Mouse (Mus musculus) limb, embryonic 11.5 days (tissue): ENCODE results near the gene St6galnac3. TPM values are rescaled to one million over a fixed set of nuclear protein-coding genes. Genes with fewer than 3 reads are reported as not detected.

Source experiments
- ATAC-seq: fragments of 200-750 bp; cut with Nextera tagmentation; 2 replicates; pipeline ENCODE4 v1.8.0; 2017; ENCODE audit warnings: low read depth; ENCODE audit not compliant: insufficient number of reproducible peaks, low FRiP score, low TSS enrichment
- DNase-seq: peaks from one replicate; pipeline ENCODE4 v3.0.0-alpha.2; 2015; ENCODE audit warnings: low spot score
- H3K27ac ChIP-seq: fragments of 300-500 bp; sonication (generic); replicated peaks from 2 replicates; pipeline ENCODE4 v1.5.1; 2014; ENCODE audit warnings: low read depth, mild to moderate bottlenecking, low read length
- H3K27me3 ChIP-seq: fragments of 300-500 bp; sonication (generic); 2 replicates; pipeline ENCODE4 v1.6.1; 2014; ENCODE audit warnings: mild to moderate bottlenecking, low read length, mixed read lengths; ENCODE audit not compliant: control insufficient read depth, insufficient read depth
- H3K36me3 ChIP-seq: fragments of 300-500 bp; sonication (generic); 2 replicates; pipeline ENCODE4 v1.6.1; 2014; ENCODE audit warnings: mild to moderate bottlenecking, low read length, moderate library complexity, mixed read lengths; ENCODE audit not compliant: control insufficient read depth, insufficient read depth
- H3K4me1 ChIP-seq: fragments of 300-500 bp; sonication (generic); 2 replicates; pipeline ENCODE4 v1.6.1; 2014; ENCODE audit warnings: low read length, mixed read lengths; ENCODE audit not compliant: control insufficient read depth, insufficient read depth
- H3K4me2 ChIP-seq: fragments of 300-500 bp; sonication (generic); 2 replicates; pipeline ENCODE4 v1.6.1; 2014; ENCODE audit warnings: low read depth, mild to moderate bottlenecking, moderate library complexity; ENCODE audit not compliant: severe bottlenecking
- H3K4me3 ChIP-seq: fragments of 300-500 bp; sonication (generic); 2 replicates; pipeline ENCODE4 v1.5.1; 2014; ENCODE audit warnings: low read depth, low read length
- H3K9ac ChIP-seq: fragments of 300-500 bp; sonication (generic); 2 replicates; pipeline ENCODE4 v1.6.1; 2014; ENCODE audit warnings: mild to moderate bottlenecking, low read length
- H3K9me3 ChIP-seq: fragments of 300-500 bp; sonication (generic); 2 replicates; pipeline ENCODE4 v1.6.1; 2016; ENCODE audit warnings: low read length; ENCODE audit not compliant: control insufficient read depth
- WGBS: fragments of 180-500 bp; shearing (Covaris S2); extraction: QIAGEN DNeasy Blood & Tissue Kit; methylation state at CpG from one replicate; pipeline ENCODE4 v1.1.7; 2014; 5-methylcytosine and 5-hydroxymethylcytosine counted together
- polyA plus RNA-seq: library from polyadenylated mRNA; unstranded; fragments of >200 nt; fragmentation: Nextera tagmentation; extraction: Ambion mirVana; gene quantifications from 2 replicates; pipeline ENCODE4 v1.2.1, GENCODE M21; 2014

The St6galnac3 gene
- polyA plus RNA-seq, 1 experiment from 2014 or later, result 51.2 TPM

- no peak for DNase-seq
- H3K9me3 ChIP-seq, result no peaks in the 10 kb centered on the region
- no peaks in the 10 kb centered on the region for H3K27me3 ChIP-seq
- no peak overlapping the region for H3K4me2 ChIP-seq
- 85% methylated on average over 3 of the region's 3 CpGs for WGBS
- H3K4me1 ChIP-seq, result no peaks in the 10 kb centered on the region
- no peak overlapping the region for H3K27ac ChIP-seq
- H3K4me3 ChIP-seq, result no peak overlapping the region
- ATAC-seq, result no peak
- H3K9ac ChIP-seq, result no peak overlapping the region
- no peaks in the 10 kb centered on the region for H3K36me3 ChIP-seq
These were observed 473.3 kb downstream of the St6galnac3 start for GRCm38 (mm10) chr3:153251653-153252052.

GRCm38 (mm10) chr3:153250598-153251257, 474.2 kb downstream of the St6galnac3 start:
- ATAC-seq (0 out of 2 replicates have a peak, but pooled peaks have one; percentile 44), DNase-seq (peak; percentile 87)
- Histone ChIP-seq H3K27me3 (no peaks in the 10 kb centered on the region), H3K4me3 (no peak overlapping the region), H3K9ac (no peak overlapping the region), H3K27ac (no peak overlapping the region), H3K9me3 (no peaks in the 10 kb centered on the region), H3K4me2 (no peak overlapping the region), H3K4me1 (no peaks in the 10 kb centered on the region), H3K36me3 (no peaks in the 10 kb centered on the region)
- 55% methylated on average over 9 of the region's 9 CpGs for WGBS

- 87% methylated on average over 2 of the region's 2 CpGs for WGBS
- ATAC-seq (no peak), DNase-seq (no peak)
- Histone ChIP-seq H3K9ac (no peak overlapping the region), H3K4me2 (no peak overlapping the region), H3K4me1 (no peaks in the 10 kb centered on the region), H3K27ac (no peak overlapping the region), H3K9me3 (no peaks in the 10 kb centered on the region), H3K4me3 (no peak overlapping the region), H3K36me3 (no peaks in the 10 kb centered on the region), H3K27me3 (no peaks in the 10 kb centered on the region)
These were observed 476.1 kb downstream of the St6galnac3 start for GRCm38 (mm10) chr3:153248866-153249265.

- Histone ChIP-seq H3K4me1 (no peaks in the 10 kb centered on the region), H3K27me3 (no peaks in the 10 kb centered on the region), H3K9ac (no peak overlapping the region), H3K36me3 (no peaks in the 10 kb centered on the region), H3K27ac (no peak overlapping the region), H3K4me2 (no peak overlapping the region), H3K9me3 (no peaks in the 10 kb centered on the region), H3K4me3 (no peak overlapping the region)
- ATAC-seq, result no peak
- DNase-seq, result peak; percentile 52
- WGBS, result 39% methylated on average over 4 of the region's 4 CpGs
These were observed 476.9 kb downstream of the St6galnac3 start for GRCm38 (mm10) chr3:153248029-153248428.

- no peak overlapping the region for H3K4me3 ChIP-seq
- H3K36me3 ChIP-seq, result no peaks in the 10 kb centered on the region
- H3K4me2 ChIP-seq, result no peak overlapping the region
- no peak for ATAC-seq
- 44% methylated on average over 5 of the region's 5 CpGs for WGBS
- H3K27me3 ChIP-seq, result no peaks in the 10 kb centered on the region
- H3K4me1 ChIP-seq, result 0 out of 2 replicates have a peak, but pooled peaks cover 6% of the 10 kb centered on the region
- no peak overlapping the region for H3K27ac ChIP-seq
- DNase-seq, result no peak
- H3K9ac ChIP-seq, result no peak overlapping the region
- no peaks in the 10 kb centered on the region for H3K9me3 ChIP-seq
These were observed 482.4 kb downstream of the St6galnac3 start for GRCm38 (mm10) chr3:153242524-153242923.

- H3K36me3 ChIP-seq, result no peaks in the 10 kb centered on the region
These were observed 483.8 kb downstream of the St6galnac3 start for GRCm38 (mm10) chr3:153241134-153241533.

GRCm38 (mm10) chr3:153240366-153240765, 484.6 kb downstream of the St6galnac3 start:
- no peaks in the 10 kb centered on the region for H3K9me3 ChIP-seq
- 0 out of 2 replicates have a peak, but pooled peaks cover 6% of the 10 kb centered on the region for H3K4me1 ChIP-seq
- no peak overlapping the region for H3K4me3 ChIP-seq
- no peaks in the 10 kb centered on the region for H3K27me3 ChIP-seq
- WGBS, result 25% methylated on average over 4 of the region's 4 CpGs
- ATAC-seq (no peak), DNase-seq (no peak)
- no peak overlapping the region for H3K9ac ChIP-seq
- H3K4me2 ChIP-seq, result no peak overlapping the region
- no peaks in the 10 kb centered on the region for H3K36me3 ChIP-seq
- no peak overlapping the region for H3K27ac ChIP-seq

More at GRCm38 (mm10) chr3:153241134-153241533, 483.8 kb downstream of the St6galnac3 start:
- no peak for ATAC-seq
- 92% methylated on average over 4 of the region's 4 CpGs for WGBS
- H3K27me3 ChIP-seq, result no peaks in the 10 kb centered on the region
- no peak overlapping the region for H3K27ac ChIP-seq
- H3K4me1 ChIP-seq, result 0 out of 2 replicates have a peak, but pooled peaks cover 6% of the 10 kb centered on the region
- H3K4me2 ChIP-seq, result no peak overlapping the region
- no peak overlapping the region for H3K4me3 ChIP-seq
- H3K9ac ChIP-seq, result no peak overlapping the region
- H3K9me3 ChIP-seq, result no peaks in the 10 kb centered on the region
- no peak for DNase-seq

- Histone ChIP-seq H3K27me3 (no peaks in the 10 kb centered on the region), H3K4me3 (no peak overlapping the region), H3K27ac (no peak overlapping the region), H3K4me2 (no peak overlapping the region), H3K4me1 (0 out of 2 replicates have a peak, but pooled peaks cover 6% of the 10 kb centered on the region), H3K9ac (no peak overlapping the region), H3K36me3 (no peaks in the 10 kb centered on the region), H3K9me3 (no peaks in the 10 kb centered on the region)
- no peak for ATAC-seq
- 93% methylated on average over 10 of the region's 10 CpGs for WGBS
- DNase-seq, result no peak
These were observed 486.6 kb downstream of the St6galnac3 start for GRCm38 (mm10) chr3:153238381-153238780.
